Mouse (Mus musculus) urinary bladder, postnatal 4 days (tissue): Measurements from ENCODE around the gene Wdr5b.
"Not testable (repeated sequence)": the region's sequence is repeated elsewhere in the genome, so short reads cannot be mapped to it uniquely, and the experiment has no call there.

Experiments used
- DNase-seq, 2 experiments: peaks; one replicate each; pipeline ENCODE4 v3.0.0; 2021 to 2022; ENCODE audit warnings: low spot score in 2 of 2

Wdr5b gene

DNA sequence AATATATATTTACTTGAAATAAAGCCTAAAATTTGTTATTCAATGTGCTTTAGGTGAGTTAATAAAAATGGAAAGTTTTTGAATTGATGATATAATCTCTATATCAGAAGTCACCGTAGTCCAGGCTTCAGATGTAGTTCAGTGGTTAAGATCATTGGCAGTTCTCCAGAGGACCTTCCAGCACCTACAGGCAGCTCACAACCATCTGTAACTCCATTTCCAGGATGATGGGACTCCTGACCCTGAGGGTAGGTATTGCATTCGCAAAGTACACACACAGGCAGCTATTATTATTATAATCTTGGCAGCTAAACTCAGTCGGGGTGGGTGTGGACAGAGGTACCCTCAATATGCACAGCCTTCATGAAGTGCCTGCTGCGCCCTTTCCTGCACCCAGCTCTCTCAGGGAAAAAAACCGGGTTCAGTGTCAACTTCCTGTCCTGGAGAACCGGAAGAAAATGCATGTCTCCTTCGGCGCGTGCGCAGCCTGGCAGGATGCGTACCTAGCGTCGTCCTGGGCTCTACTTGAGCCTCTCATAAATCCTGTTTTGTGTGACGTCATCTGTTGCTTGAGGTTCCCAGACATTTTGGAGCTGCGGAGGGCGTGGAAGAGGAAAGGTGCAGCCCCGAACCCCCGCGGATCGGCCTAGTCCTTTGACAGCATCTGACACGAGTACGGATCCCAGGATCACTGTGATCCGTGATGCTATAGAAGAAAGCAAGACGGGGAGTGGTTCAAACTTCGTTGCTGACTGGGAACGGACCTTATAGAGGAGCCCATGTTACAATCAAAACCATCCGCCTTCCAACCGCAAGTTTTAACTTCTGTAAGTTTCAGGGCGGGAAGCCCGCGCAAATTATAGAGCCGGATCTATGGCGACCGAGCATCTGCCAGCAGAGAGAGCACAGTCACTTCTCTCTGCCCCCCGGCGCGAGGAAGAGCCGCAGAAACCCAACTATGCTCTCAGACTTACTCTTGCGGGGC lies at the start of gene Wdr5b:
Wdr5b (plus strand) TSS at position 551 of the 985 bp plus-strand sequence.
- DNase-seq, result peak; percentile 82 to 86

DNA sequence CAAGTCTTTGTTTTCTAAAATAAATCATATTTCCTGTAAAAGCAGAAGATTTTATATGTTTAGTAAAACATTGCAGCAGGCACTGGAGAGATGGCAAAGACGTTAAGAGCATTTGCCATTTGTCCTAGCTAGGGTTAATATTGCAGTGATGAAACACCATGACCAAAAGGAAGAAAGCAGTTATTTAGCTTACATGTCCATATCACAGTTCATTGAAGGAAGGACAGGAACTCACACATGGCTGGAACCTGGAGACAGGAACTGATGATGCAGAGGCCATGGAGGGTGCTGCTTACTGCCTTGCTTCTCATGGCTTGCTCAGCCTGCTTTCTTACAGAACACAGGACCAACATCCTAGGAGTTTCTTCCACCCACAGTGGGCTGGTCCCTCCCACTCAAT lies 48.6 kb upstream of the Wdr5b start:
- no peak for DNase-seq

GRCm38 (mm10) chr16:35993316-35993715 lies 47.7 kb upstream of the Wdr5b start:
- no peak for DNase-seq

DNA sequence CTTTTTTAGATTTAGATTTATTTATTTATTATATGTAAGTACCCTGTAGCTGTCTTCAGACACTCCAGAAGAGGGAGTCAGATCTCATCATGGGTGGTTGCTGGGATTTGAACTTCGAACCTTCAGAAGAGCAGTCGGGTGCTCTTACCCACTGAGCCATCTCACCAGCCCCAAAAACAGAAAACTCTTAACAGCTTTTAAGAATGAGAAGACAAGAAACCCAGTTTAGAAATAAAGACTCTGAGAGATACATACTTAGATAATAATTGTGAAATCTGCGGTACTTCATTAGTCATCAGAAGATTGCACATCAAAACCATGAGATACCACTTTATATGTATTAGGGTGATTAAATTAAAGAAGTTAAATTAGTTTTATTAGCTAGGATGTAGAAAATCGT lies 42.1 kb upstream of the Wdr5b start:
- DNase-seq, result not testable (repeated sequence)

GRCm38 (mm10) chr16:36008396-36008795 lies 32.6 kb upstream of the Wdr5b start:
- DNase-seq, result no peak

- DNase-seq, result no peak
These were observed 24.7 kb upstream of the Wdr5b start for GRCm38 (mm10) chr16:36016335-36016734.

DNA sequence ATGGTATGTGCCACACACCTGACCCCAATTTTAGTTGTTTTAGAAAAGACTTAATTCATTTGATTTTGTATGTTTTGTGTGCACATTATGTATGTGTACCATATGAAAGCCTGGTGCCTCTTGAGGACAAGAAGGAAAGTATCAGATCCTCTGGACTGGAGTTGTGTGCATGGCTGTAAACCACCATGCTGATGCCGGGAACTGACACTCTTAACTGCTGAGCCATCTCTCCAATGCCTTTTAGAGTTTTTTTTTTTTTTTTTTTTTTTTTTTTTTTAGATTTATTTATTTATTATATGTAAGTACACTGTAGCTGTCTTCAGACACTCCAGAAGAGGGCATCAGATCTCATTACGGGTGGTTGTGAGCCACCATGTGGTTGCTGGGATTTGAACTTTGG lies 12.9 kb upstream of the Wdr5b start:
- DNase-seq, result not testable (repeated sequence)

- no peak for DNase-seq
These were observed 633 bp downstream of the Wdr5b start for GRCm38 (mm10) chr16:36041625-36042020.

DNA sequence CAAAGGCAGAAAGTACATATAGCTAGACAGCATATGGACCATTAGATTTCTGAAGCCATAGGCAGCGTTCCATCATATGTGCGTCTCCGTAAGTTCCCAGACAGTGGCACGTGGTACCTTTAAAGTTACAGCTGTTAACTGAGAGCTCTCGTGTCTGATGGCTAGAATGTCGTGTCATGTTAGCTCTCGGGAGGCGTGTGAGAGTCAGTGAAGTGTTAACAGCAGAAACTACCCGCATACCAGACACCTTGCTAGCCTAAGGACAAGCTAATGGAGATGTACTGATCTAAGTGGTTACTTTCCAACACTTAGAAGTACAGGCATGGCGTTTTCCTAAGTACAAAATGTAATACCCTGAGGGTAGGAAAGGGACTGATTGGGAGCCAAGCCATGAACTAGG lies 2.1 kb downstream of the Wdr5b start:
- DNase-seq, result no peak

GRCm38 (mm10) chr16:36043964-36044363 lies 3.0 kb downstream of the Wdr5b start:
- DNase-seq, result no peak

DNA sequence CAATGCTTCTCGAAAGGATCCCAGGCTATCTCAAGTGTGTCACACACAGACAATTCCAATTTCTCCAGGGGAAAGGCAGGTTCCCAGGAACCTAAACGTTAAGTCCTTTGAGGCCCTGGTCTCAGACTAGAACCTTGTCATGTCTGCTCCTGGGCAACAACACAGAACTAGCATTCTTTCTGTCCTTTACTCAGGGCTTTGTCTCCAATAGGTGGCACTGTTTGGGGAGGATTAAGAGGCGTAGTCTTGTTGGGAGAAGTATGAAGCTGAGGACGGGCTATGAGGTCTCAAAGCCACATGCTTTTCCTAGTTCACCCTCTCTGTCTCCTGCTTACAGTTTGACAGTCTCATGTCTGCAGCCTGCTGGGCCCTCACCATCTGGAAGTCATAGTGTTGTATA lies 6.5 kb downstream of the Wdr5b start:
- no peak for DNase-seq

DNA sequence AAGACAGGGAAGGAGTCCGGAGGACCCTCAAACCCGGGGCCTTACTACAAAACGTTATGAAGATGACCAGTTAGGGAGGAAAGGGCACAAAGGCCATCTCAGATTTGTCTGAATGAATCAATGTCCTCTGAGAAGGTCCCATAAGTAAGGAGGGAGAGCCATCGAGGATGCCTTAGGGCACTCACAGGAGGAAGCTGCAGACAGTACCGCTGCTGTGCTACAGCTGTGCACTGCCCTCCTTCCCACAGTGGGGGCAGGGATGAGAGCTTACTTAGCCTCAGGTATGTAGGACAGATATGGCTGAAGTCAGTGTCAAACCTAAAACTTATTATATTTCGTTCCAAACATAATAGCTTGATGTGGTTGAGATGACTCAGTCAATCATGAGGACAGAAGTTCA lies 10.5 kb downstream of the Wdr5b start:
- no peak for DNase-seq

DNA sequence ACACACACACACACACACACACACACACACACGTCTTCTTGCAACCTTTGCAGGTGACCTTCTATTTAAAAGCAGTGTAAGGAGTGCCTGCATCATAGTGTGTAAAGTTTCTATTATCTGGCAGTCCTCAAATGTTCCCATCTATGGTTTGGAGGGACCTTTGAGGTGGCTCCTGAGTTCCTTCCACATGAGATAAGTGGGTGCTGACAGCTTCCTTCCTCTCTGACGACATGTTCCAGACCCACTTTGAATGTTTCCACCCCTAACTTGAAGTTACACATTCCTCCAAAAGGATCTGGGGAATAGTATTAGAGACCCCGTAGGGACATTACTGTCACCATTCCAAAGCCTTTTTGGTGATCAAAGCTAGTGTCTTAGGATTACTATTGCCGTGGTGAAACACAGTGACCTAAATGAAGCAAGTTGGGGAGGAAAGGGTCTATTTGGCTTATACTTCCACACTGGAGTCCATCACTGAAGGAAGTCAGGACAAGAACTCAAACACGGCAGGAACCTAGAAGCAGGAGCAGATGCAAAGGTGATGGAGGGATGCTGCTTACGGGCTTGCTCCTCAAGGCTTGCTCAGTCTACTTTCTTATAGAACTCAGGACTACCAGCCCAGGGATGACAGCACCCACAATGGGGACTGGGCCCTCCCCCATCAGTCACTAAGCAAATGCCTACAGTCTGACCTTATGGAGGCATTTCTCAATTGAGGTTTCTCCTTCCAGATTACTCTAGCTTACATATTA lies 12.7 kb downstream of the Wdr5b start:
- DNase-seq, result no peak

- DNase-seq, result no peak
These were observed 13.9 kb downstream of the Wdr5b start for GRCm38 (mm10) chr16:36054920-36055319.

DNA sequence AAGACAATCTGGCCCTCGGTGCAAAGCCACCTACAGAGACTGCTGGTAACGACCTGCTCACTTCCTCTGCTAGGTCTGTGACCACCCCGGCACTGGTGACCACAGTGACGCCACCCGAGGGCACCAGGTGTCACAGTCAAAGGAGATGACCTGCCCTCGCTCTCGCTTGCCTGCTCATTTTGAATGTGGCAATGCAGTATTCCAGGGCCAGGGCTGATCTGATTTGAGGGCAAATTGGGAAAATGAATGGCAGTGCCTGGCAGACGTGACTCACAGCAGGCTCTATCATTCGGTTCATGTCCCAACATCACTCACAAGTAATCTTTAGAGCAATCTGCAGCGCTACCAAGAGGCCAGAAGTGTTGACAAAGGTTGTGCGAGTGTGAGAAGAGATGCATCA lies 15.4 kb downstream of the Wdr5b start:
- DNase-seq, result no peak

GRCm38 (mm10) chr16:36057933-36058475 lies 17.0 kb downstream of the Wdr5b start:
- no peak for DNase-seq

DNA sequence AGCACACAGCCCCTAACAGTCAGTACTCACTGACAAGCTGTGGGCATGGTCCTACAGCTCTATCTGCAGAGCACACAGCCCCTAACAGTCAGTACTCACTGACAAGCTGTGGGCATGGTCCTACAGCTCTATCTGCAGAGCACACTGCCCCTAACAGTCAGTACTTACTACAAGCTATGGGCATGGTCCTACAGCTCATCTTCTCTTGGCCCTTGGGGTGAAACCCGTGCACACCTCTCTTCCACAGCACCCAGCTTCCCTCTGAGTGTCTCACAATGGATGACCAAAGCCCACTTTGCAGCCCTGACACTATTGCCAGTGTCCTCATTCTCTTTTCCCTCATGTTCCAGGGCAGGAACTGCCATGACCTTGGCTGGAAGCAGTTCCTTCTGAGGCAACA lies 21.5 kb downstream of the Wdr5b start:
- not testable (repeated sequence) for DNase-seq

GRCm38 (mm10) chr16:36063315-36063714 lies 22.3 kb downstream of the Wdr5b start:
- no peak for DNase-seq

DNA sequence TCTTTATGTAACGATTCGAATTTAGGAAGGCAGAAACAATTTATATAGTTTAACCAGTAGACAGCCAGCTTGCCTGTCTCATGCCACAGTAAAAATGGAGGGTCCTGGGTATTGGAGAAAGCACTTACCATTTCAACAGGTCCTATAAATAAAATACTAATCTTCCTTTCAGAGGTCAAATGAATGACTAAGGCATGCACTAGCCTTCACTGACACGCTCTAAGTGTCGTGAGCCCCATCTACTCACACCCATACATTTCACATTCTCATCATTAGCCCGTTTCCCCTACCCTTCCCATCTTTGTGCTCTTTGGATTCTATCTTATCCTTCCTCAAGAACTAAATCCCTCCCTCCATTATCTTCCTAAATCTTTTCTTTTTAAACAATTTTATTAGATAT lies 23.9 kb downstream of the Wdr5b start:
- no peak for DNase-seq

GRCm38 (mm10) chr16:36067694-36068093 lies 26.7 kb downstream of the Wdr5b start:
- DNase-seq, result no peak

DNA sequence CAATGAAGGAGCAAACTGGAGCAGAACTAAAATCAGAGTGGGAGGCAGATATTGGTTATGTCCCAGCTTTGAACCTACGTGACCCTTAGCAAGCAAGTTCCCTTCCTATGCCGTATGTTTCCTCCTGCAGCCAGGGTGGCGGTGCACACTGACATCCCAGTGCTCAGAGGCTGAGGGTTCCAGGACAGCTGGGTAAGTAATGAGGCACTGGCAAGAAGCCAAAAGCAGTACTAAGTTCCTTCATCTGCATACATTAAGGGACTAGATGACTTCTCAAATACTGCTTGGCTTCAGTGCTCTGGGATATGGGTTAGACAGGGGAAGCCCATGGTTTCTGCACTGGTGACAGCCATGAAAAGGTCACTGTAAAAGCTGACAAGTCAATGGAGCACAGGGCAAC lies 27.4 kb downstream of the Wdr5b start:
- DNase-seq, result no peak

- no peak for DNase-seq
These were observed 29.0 kb downstream of the Wdr5b start for GRCm38 (mm10) chr16:36069819-36070575.
